Mouse (Mus musculus): ENCODE measurements around the gene Cnnm2.
"Not testable (repeated sequence)": the region's sequence is repeated elsewhere in the genome, so short reads cannot be mapped to it uniquely, and the experiment has no call there.

Cnnm2 gene

DNA sequence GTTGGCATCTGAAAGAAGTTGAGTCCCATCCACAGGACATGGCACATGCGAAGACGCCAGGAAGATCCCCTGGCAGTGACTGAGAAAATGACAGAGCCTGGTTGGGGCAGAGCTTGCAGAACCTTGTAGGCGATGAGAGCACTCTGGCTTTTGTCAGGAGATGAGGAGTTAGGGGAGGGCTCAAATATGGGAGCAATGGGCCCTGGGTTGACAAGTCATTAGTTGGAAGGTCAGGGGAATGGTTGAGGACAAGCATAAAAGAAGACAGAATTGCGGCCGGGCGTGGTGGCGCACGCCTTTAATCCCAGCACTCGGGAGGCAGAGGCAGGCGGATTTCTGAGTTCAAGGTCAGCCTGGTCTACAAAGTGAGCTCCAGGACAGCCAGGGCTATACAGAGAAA is 1.5 kb upstream of the Cnnm2 start:
- in situ Hi-C loops (cut with MboI, MseI): loop anchor here (5.0 kb wide), 2 partner anchors 107 to 232 kb away; no protein-coding TSS in a partner anchor

DNA sequence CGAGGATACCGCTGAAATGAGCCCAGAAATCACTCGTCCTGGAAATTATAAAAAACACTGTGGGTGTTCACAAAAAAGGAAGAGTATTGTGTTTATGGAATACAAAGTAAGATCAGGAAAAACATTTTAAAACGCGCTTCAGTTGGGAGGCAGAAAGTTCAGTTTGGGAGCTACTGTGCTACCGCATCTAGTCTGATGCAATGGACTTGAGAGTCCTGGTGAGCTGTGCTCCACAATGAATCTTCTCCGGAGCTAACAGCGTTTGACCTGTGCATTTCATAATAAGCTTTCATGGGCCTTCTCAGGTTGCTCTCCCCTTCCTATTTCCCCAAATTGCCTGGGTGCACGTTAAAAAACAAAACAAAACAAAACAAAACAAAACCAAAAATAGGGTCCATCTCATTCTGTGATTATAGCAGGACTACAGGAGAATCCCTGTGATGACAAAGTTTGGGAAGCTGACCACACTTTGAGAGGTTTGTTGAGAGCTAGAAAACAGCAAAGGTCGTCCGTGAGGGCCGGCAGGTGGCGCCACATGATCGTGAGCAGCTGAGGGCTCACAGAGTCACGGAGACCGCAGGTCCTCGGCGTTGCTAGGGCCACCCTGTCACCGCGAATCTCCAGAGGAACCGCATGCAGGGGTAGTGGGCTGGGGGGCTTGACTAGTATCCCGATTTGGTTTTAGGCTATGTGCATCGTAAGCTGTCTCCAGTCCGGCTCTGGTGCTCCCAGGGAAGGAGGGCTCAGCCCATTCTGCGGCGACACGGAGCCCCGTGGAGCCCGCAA is 828 bp upstream of the Cnnm2 start:
- in situ Hi-C loops (cut with MboI, MseI): loop anchor here (5.0 kb wide), 2 partner anchors 107 to 232 kb away; no protein-coding TSS in a partner anchor

DNA sequence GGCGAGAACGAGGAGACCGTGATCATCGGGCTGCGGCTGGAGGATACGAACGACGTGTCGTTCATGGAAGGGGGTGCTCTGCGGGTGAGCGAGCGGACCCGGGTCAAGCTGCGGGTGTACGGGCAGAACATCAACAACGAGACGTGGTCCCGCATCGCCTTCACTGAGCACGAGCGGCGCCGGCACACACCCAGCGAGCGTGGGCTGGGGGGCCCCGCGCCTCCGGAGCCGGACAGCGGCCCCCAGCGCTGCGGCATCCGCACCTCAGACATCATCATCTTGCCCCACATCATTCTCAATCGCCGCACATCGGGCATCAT is 535 bp downstream of the Cnnm2 start:
- in situ Hi-C loops (cut with MboI, MseI): loop anchor here (5.0 kb wide), 2 partner anchors 105 to 230 kb away; no protein-coding TSS in a partner anchor

DNA sequence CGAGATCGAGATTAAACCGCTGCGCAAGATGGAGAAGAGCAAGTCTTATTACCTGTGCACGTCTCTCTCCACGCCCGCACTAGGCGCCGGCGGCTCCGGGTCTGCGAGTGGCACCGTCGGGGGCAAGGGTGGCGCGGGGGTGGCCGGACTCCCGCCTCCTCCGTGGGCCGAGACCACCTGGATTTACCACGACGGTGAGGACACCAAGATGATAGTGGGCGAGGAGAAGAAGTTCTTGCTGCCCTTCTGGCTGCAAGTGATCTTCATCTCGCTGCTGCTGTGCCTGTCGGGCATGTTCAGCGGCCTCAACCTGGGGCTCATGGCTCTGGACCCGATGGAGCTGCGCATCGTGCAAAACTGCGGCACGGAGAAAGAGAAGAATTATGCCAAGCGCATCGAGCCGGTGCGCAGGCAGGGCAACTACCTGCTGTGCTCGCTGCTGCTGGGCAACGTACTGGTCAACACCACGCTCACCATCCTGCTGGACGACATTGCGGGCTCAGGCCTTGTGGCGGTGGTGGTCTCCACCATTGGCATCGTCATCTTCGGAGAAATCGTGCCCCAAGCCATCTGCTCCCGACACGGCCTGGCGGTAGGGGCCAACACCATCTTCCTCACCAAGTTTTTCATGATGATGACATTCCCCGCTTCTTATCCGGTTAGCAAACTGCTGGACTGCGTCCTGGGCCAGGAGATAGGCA is 1.0 kb downstream of the Cnnm2 start:
- in situ Hi-C loops (cut with MboI, MseI): loop anchor here (5.0 kb wide), 2 partner anchors 105 to 230 kb away; no protein-coding TSS in a partner anchor

DNA sequence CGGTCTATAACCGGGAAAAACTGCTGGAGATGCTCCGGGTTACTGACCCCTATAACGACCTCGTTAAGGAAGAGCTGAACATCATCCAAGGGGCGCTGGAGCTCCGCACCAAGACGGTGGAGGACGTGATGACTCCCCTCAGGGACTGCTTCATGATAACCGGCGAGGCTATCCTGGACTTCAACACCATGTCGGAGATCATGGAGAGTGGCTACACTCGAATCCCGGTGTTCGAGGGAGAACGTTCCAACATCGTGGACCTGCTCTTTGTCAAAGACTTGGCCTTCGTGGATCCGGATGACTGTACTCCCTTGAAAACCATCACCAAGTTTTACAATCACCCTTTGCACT is 1.6 kb downstream of the Cnnm2 start:
- in situ Hi-C loops (cut with MboI, MseI): loop anchor here (5.0 kb wide), 2 partner anchors 104 to 229 kb away; no protein-coding TSS in a partner anchor

DNA sequence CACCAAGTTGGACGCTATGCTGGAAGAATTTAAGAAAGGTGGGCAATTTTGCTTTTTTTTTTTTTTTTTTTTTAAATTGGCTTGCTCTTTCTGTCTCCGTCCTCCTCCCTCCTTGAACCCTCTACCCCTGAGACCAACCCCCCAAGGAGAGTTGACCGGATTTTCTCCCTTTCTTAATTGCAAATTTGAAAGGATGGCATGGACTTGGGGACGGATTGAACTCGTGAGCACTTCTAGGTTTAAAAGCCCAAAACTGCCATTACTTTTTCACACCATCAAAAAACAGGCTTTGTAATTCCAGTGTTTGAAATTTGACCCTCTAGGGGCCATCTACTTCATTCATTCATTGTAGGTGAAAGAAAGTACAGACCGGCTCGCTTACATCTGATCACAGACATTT is 2.0 kb downstream of the Cnnm2 start:
- in situ Hi-C loops (cut with MboI, MseI): loop anchor here (5.0 kb wide), 2 partner anchors 104 to 229 kb away; no protein-coding TSS in a partner anchor

DNA sequence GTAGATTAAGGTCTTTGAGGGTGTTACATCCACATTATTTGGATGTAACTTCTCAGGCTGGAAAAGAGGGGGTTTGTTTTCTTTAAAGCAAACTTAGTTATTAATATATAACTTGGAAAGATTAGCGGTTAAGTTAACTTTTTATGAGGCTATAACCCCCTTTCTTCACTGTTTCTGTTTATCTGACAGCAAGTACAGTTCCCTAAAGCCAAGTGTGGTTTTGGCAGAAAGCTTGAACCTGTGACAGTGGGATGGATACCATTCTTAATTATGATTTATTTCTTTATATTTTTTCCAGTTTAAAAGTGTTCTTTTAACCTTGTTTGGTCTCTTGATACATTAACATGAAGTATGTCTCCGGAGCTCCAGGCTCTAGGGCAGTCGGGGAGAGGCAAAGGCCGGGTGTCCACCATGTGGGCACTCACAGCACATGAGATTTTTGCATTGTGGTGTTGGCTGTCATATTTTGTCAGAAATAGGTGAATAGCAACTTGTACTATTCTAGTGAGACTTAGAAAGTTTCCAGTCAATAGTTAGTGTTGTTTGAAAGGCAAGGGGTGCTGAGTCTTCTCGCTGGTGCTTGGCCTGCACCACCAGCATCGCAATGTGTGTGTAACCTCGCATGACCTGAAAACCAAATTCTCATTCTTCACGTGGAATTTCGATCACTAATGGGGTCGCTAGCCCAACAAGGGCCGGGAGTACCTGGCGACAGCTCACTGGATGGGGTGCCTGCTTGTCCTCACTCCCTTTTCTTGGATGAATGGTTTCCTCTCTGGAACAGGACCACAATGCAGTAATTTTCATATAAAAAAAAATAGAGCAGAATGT is 2.8 kb downstream of the Cnnm2 start:
- in situ Hi-C loops (cut with MboI, MseI): loop anchor here (5.0 kb wide), 2 partner anchors 103 to 228 kb away; no protein-coding TSS in a partner anchor

DNA sequence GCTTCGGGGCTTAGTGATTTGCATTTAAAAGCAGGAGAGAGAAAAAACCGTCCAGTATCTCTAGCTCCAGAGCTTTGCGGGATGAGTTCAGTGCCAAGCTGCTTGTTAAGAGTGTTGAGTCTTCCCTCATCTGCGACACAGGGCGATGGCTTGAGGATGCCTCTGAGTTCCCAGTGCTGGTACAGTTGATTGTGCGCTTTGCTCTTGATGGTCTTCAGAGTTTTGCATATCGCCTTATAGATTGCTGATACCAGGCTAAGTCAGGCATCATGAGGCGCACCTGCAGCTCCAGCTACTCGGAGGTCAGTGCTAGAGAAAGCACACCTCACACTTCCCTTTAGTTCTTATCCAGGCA is 3.3 kb downstream of the Cnnm2 start:
- in situ Hi-C loops (cut with MboI, MseI): loop anchor here (5.0 kb wide), 2 partner anchors 103 to 228 kb away; no protein-coding TSS in a partner anchor

DNA sequence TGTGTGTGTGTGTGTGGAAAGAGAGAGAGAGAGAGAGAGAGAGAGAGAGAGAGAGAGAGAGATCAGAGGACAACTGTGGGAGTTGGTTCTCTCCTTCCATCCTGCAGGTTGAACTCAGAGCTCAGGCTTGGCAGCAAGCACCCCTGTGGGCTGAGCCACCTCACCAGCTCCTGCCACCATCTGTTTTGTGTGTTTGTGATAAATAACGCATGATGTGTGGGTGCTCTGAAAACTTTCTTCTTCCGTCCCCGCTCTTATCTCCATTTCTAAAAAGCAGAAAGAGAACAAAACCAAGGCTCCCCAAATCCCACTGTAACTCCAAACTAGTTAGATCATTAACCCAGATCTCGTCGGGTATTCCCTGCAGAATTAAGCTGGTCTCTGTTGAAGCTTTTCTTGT is 4.7 kb downstream of the Cnnm2 start:
- in situ Hi-C loops (cut with MboI, MseI): no loop called here

DNA sequence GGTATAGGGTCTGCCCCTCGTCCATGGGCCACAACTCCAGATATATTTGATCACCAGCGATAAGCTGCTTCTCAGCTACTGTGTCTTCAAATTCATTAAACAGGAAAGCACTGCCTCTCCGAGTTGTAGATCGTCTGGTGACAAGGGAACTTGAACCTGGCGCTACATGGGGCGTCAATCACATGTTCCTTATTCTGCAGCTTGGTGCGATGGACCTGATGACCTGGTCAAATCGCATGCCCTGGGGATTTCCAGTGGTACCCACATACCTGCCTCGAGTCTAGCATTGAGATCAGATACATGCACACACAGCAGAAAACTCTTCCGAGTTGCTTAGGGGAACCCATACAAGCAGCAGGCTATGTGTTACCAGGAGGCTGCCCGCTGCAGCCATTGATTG is 8.4 kb downstream of the Cnnm2 start:
- in situ Hi-C loops (cut with MboI, MseI): no loop called here

DNA sequence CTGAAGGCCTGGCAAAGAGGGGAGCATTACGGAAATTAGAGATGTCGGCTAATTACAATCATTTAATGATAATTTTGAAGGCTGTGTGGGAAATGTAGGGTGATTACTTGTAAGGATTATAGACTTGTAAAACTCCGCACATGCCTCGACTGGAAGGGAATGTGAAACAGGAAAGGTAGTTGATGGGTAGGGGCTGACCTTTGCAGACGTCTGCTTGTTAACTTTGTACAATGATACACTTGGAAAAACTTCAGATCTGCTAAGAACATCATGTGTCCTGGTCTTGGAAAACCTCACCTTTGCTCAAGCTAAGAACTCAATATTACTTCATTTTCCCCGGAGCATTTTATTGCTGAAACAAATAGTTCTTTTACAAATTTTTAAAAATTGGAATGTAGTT is 10.4 kb downstream of the Cnnm2 start:
- in situ Hi-C loops (cut with MboI, MseI): no loop called here

DNA sequence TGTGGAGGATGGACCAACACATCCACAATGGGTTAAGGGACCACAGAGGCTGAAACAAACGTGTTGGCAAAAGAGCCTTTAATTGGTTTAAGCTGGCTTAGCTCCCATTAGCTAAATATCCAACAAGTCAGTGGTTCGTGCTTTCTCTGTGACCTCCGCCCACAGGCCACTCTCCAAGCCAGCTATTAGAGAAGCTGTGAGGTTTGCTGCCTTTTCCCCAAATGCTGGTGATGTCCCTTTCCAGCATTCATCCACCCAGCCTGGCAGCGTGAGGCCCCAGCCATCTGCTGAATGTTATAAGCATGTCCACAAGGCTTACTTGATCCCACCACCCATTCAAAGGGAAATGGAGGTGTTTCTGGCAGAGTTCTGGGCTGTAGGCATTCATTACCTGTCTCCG is 15.0 kb downstream of the Cnnm2 start:
- in situ Hi-C loops (cut with MboI, MseI): no loop called here

DNA sequence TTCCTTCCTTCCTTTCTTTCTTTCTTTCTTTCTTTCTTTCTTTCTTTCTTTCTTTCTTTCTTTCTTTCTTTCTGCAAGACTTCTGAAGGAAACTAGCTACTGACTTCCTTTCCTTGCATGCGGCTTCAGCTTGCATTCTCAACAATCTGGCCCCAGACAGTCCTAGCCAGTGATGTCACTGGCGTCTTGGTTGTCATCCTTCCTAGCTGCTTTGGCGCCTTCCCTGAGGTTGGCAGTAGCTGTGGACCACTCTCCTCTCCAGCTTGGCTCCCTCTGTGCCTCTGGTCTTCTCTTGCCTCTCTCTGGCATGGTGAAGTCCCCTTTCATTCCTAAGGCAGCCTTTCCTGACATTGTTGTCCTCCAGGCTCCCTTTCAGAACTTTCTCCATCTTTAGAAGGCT is 15.5 kb downstream of the Cnnm2 start:
- in situ Hi-C loops (cut with MboI, MseI): no loop called here

DNA sequence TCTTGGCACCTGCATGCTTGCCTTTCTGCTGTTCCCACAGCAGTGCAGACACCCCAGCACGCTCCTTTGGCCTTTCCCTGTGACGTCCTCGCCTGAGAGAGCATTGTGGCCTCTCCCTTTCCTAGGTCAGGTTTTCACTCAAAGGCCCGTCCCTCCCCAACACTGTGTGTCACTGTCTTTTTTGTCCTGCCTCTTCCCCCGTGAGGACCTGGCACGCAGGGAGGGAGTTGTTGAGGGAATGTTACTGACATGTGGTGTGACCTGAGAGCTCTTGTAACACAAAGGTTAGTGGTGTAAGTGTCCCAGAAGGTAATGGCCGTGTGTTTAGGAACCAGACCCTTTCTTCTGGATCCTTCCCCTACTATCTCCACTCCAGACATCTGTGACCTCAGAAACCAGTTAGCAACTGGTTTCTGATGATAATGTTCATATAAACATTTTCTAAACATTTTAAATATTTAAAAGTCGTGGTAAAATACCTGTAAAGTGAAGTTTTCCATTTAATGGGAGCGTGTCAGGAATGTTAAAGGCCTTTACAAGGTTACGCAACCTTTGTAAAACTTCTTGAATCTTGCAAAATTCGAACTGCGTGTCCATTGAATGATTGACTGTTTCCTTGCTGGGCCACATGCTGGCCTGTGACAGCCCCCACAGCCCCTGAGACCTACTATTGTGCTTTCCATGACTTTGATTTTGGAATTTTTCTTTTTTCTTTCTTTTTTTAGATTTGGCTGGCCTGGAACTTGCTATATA is 16.7 kb downstream of the Cnnm2 start:
- in situ Hi-C loops (cut with MboI, MseI): no loop called here

DNA sequence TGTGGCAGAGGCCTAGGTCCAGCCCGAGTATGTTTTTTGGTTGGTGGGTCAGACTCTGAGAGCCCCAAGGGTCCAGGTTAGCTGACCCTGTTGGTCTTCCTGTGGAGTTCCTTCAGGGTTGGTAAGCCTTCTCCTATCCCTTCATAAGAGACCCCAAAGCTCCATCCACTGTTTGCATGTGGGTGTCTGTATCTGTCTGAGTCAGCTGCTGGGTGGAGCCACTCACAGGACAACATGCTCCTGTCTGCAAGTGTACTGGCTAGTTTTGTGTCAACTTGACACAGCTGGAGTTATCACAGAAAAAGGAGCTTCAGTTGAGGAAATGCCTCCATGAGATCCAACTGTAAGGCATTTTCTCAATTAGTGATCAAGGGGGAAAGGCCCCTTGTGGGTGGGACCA is 17.7 kb downstream of the Cnnm2 start:
- in situ Hi-C loops (cut with MboI, MseI): not testable (repeated sequence)

DNA sequence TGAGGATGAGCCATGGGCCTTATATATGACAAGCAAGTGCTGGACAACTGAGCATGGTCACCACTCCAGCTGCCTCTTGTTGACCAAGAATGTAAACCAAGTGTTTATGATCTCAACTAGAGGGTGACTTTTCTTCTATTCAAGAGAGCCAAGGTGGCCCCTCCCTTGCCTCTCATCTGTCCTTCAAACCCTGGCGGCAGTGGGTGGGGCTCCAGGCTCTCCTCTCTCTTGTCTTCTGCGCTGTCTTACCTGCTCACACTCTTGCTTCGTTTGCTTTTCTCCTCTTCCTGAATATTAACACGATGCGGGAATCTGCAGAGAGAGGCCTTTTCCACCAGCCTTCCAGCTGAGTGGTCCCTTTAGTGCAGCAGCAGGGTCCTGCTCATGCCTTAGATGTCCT is 22.6 kb downstream of the Cnnm2 start:
- in situ Hi-C loops (cut with MboI, MseI): no loop called here

DNA sequence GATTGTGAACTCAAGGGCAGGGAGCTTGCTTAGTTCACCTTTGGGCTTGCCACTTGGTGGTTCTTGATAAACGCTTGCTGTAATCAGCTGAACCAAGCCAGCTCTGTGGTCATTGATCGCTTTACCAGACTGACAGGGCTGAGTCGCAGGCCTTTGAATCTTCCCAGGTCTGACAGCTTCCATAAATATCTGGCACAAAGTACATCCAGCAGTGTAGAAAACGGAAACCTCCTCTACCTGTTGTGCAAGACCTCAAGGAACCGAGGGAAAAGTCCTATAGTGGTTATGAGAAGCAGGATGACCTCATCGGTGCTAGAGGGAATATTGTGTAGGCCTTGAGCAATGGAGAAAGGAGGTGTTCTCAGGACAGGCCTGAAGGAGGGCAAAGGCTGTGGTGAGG is 23.1 kb downstream of the Cnnm2 start:
- in situ Hi-C loops (cut with MboI, MseI): no loop called here

DNA sequence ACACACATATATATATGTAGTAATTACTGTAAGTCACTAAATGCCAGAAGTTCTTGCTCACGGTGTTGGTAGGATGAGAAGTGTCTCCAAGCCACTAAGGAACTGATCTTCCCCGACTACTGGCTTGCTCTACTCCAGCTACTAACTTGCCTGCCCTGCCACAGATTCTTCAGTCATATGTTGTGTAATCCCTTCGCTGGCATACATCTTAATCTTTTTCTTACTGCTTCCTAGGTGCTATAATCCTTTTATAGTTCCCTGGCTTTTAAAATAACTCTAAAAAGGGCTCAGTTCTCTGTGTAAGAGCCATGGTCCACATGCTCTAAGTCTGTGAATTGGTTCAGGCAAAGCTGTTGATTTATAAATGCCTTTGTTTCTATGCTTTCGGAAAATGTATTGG is 24.2 kb downstream of the Cnnm2 start:
- in situ Hi-C loops (cut with MboI, MseI): no loop called here

DNA sequence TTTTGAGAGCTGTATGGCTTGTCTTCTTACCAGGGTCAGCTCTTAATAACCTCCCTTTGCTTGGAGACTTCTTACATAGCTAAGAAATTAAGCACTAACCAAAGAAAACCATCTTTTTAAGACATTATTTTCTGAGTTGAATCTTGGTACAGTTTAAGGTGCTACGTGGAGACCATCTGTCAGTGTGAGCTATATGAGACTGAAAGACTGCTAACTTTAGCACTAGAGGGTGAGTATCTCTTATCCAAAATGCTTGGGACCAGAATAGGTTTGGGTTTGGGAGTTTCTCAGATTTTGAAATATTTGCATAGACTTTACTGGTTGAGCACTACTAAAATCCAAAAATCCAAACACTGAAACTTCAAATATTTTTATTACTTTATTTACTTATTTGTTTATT is 28.4 kb downstream of the Cnnm2 start:
- in situ Hi-C loops (cut with MboI, MseI): no loop called here

DNA sequence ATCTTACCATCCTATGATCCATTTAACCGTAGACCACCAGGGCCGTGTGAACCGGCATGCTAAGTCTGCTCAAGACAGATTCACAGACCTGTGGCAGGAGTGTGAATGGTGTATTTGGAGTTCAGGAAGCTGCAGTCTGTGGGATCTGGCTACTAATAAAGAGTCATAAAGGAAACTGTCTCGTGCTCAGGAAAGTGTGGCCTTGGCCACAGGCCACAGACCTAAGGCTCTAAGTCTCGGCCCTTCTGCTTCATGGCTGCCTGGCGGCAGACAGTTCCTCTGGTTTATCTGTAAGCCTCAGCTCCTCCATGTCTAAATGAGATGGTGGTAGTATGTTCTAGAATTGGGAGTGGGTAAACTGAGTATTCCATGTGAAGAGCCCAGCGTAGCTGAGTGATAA is 30.0 kb downstream of the Cnnm2 start:
- in situ Hi-C loops (cut with MboI, MseI): no loop called here

DNA sequence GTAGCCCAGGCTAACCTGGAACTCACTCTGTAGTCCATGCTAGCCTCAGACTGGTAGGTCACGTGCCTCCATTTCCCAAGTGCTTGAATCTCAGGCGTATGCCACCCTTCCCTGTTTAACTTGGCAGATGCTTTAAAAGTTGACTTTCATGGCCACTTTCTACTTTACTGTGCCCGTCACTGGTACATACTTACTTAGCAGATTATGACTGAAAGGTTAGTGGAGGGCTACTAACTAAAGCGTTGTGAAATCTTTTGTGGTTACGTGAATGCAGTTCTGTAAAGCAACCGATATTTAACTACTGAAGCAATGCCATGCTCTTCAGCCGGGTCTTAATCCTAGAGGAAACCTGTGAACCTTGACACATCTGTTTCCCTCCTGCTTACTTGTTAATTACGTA is 30.5 kb downstream of the Cnnm2 start:
- in situ Hi-C loops (cut with MboI, MseI): no loop called here

DNA sequence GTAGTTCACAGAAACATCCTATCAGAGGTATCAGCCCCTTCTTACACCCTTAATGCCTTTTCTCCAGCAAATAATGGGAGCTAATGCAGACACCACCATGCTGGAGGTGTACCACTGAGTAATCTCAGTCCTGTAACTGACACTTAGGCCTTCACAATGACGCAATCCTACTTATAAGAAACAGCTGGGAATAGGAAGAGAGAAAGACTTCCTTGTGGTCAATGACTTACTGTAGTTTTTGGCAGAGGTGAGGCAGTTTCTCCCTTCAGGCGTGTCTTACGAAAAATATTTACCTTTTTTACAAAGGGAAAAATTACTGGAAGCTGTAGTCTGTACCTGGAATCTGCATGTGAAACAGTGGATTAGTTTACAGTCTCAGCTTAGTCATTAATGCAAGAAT is 31.1 kb downstream of the Cnnm2 start:
- in situ Hi-C loops (cut with MboI, MseI): no loop called here
